Mouse (Mus musculus) heart, embryonic 11.5 days (tissue): ENCODE results near the gene Gm20388. TPM values are rescaled to one million over a fixed set of nuclear protein-coding genes. Genes with fewer than 3 reads are reported as not detected.

Experiments used
- ATAC-seq: fragments of 200-750 bp; cut with Nextera tagmentation; replicated peaks from 2 replicates; pipeline ENCODE4 v1.8.0; 2017; ENCODE audit warnings: moderate library complexity; ENCODE audit not compliant: insufficient number of reproducible peaks, low FRiP score, low TSS enrichment
- H3K27ac ChIP-seq: fragments of 300-500 bp; sonication (generic); 2 replicates; pipeline ENCODE4 v1.5.1; 2014; ENCODE audit warnings: mild to moderate bottlenecking, low read depth, low read length
- H3K27me3 ChIP-seq: fragments of 300-500 bp; sonication (generic); 2 replicates; pipeline ENCODE4 v1.6.1; 2014; ENCODE audit warnings: mild to moderate bottlenecking, low read length, mixed read lengths; ENCODE audit not compliant: control insufficient read depth, insufficient read depth
- H3K36me3 ChIP-seq: fragments of 300-500 bp; sonication (generic); 2 replicates; pipeline ENCODE4 v1.6.1; 2014; ENCODE audit warnings: mild to moderate bottlenecking, low read length, moderate library complexity, mixed read lengths; ENCODE audit not compliant: control insufficient read depth, insufficient read depth
- H3K4me1 ChIP-seq: fragments of 300-500 bp; sonication (generic); 2 replicates; pipeline ENCODE4 v1.6.1; 2014; ENCODE audit warnings: low read length; ENCODE audit not compliant: control insufficient read depth, insufficient read depth
- H3K4me2 ChIP-seq: fragments of 300-500 bp; sonication (generic); 2 replicates; pipeline ENCODE4 v1.6.1; 2014; ENCODE audit warnings: mild to moderate bottlenecking, moderate library complexity
- H3K4me3 ChIP-seq: fragments of 300-500 bp; sonication (generic); 2 replicates; pipeline ENCODE4 v1.5.1; 2014; ENCODE audit warnings: low read depth, low read length
- H3K9ac ChIP-seq: fragments of 300-500 bp; sonication (generic); 2 replicates; pipeline ENCODE4 v1.6.1; 2014; ENCODE audit warnings: mild to moderate bottlenecking, low read depth, low read length, moderate library complexity
- H3K9me3 ChIP-seq: fragments of 300-500 bp; sonication (generic); replicated peaks from 2 replicates; pipeline ENCODE4 v1.6.1; 2016; ENCODE audit warnings: low read length; ENCODE audit not compliant: control insufficient read depth
- WGBS: fragments of 180-500 bp; shearing (Covaris S2); extraction: QIAGEN DNeasy Blood & Tissue Kit; methylation state at CpG from one replicate; pipeline ENCODE4 v1.1.7; 2014; ENCODE audit not compliant: insufficient replicate concordance; 5-methylcytosine and 5-hydroxymethylcytosine counted together
- polyA plus RNA-seq: library from polyadenylated mRNA; unstranded; fragments of >200 nt; fragmentation: Nextera tagmentation; extraction: Ambion mirVana; gene quantifications from 2 replicates; pipeline ENCODE4 v1.2.1, GENCODE M21; 2014

Gm20388 gene
- polyA plus RNA-seq, 1 experiment from 2014 or later, result 6.4 TPM

DNA sequence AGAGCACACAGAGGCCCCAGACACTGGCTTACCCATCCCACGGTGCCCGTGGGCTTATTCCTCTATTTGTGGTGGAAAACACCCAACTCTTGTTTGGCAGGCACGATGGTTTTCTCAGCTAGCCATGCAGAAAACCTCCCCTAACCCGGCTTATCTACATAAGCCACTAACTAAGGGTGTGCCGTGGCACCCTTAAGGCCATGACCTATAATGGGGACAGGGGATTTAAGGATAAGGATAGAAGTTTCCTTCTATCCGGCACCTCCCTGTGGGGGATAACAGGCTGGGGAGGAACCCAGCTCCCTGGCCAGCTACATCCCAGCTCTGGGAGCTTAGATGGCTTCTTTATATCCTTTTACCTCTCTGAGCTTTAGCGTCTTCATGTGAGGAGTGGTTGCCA, 109.7 kb downstream of the Gm20388 start:
- no peak for ATAC-seq
- H3K9ac ChIP-seq, result no peak overlapping the region
- H3K27ac ChIP-seq, result no peak overlapping the region
- no peaks in the 10 kb centered on the region; the same call in 1 of the 2 replicates for H3K27me3 ChIP-seq
- no peak overlapping the region for H3K4me2 ChIP-seq
- H3K9me3 ChIP-seq, result no peaks in the 10 kb centered on the region
- H3K4me3 ChIP-seq, result no peak overlapping the region
- H3K4me1 ChIP-seq, result no peaks in the 10 kb centered on the region
- WGBS, result 57% methylated on average over 7 of the region's 7 CpGs
- no peaks in the 10 kb centered on the region for H3K36me3 ChIP-seq

DNA sequence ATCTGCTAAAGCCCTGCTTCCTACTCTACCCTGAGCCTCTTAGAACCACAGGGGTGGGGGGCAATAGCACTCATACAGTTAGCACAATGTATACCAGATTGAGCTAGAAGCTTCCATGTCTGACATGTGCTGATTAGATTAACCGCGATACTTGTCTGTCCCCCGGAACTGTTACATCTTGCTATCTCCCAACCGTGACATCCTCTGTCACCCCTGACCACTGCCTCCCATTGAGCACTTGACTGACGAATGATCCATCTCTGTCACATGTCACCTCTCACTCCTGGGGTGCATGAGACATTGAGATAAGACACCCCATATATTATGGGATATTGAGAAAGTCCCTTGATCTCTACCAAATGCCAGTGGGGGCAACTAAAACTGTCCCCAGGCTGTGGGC, 115.6 kb downstream of the Gm20388 start:
- Histone ChIP-seq H3K27me3 (no peaks in the 10 kb centered on the region; the same call in 1 of the 2 replicates), H3K27ac (no peak overlapping the region), H3K36me3 (no peaks in the 10 kb centered on the region), H3K4me1 (peaks cover 7% of the 10 kb centered on the region; the same call in 1 of the 2 replicates), H3K9ac (no peak overlapping the region), H3K4me2 (no peak overlapping the region), H3K4me3 (no peak overlapping the region), H3K9me3 (no peaks in the 10 kb centered on the region)
- no peak for ATAC-seq
- 41% methylated on average over 5 of the region's 5 CpGs for WGBS

DNA sequence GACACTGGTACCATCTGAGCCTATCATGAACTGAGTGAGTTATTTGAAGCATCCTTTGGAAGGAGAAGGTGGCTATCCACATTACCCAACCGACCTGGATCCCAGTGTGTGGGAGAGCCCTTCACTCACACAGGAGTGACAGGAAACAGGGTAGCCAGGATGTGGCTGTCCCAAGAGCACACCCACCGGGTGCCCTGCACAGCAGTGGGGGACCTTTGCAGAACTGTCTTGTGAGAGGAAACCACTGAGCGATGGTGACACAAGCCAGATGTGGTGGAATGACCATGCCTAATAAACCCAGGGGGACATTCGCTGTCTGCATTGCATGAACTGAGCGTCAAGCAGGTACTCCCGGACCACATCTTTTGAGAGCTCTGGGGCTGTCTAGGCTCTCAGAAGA, 116.3 kb downstream of the Gm20388 start:
- H3K27me3 ChIP-seq, result no peaks in the 10 kb centered on the region; the same call in 1 of the 2 replicates
- H3K4me3 ChIP-seq, result no peak overlapping the region
- no peak overlapping the region for H3K27ac ChIP-seq
- no peaks in the 10 kb centered on the region for H3K36me3 ChIP-seq
- no peak overlapping the region for H3K4me2 ChIP-seq
- ATAC-seq, result no peak
- WGBS, result 65% methylated on average over 6 of the region's 6 CpGs
- no peak overlapping the region for H3K9ac ChIP-seq
- peaks cover 7% of the 10 kb centered on the region; the same call in 1 of the 2 replicates for H3K4me1 ChIP-seq
- H3K9me3 ChIP-seq, result no peaks in the 10 kb centered on the region

DNA sequence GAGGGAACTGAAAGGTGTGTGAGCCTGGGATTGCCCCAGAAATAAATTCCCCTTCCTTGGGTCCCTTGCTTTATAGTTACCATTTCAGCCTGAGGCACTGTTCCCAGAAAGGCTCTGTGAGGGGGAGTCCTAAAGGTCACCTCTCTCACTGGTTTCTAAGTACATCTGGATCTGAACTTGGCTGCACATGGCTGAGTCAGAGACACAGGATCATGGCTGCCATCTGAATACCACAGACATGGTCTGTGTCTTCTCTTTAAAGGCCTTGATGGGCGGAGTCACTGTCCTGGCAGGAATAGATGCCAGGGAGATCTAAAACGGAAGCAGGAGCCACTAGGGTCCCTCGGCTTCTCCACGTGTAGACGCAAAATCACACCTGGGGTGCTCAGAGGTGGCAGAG, 119.8 kb downstream of the Gm20388 start:
- no peak overlapping the region for H3K27ac ChIP-seq
- no peaks in the 10 kb centered on the region for H3K27me3 ChIP-seq
- no peak for ATAC-seq
- no peaks in the 10 kb centered on the region for H3K9me3 ChIP-seq
- no peak overlapping the region for H3K9ac ChIP-seq
- no peaks in the 10 kb centered on the region for H3K36me3 ChIP-seq
- H3K4me3 ChIP-seq, result no peak overlapping the region
- WGBS, result 64% methylated on average over 5 of the region's 5 CpGs
- peaks cover 7% of the 10 kb centered on the region; the same call in 1 of the 2 replicates for H3K4me1 ChIP-seq
- H3K4me2 ChIP-seq, result no peak overlapping the region

DNA sequence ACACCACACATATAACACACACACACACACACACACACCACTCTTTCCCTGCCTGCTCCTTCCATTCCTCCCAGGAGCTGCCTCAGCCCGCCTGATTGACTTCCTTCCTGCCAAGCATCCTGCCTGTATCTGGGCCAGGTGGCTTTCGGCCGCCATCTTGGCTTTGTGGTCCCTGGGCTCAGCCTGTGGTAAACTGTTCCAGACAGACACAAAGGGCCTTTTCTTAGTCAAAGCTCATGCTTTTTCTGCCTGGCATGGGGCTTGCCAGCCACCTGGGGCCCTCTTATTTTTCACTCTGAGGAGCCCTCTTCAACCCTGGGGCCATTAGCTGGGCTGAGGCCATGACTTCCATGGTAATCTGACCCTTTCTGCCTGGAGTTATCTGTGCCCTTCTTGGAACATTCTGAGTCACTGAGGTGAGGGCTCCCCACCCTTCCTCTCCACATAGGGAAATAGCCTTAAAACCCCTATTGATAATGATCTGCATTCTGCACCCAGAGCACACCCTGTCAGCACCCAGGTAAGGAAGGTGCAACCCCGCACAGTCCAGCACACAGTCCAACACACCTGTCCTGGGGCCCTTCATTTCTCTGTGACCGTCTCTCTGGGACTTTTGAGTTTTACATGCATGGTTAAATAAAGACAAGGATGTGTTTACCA, 122.0 kb downstream of the Gm20388 start:
- Histone ChIP-seq H3K27ac (no peak overlapping the region), H3K9ac (no peak overlapping the region), H3K4me1 (peaks cover 18% of the 10 kb centered on the region), H3K4me2 (no peak overlapping the region), H3K36me3 (no peaks in the 10 kb centered on the region), H3K4me3 (no peak overlapping the region), H3K27me3 (no peaks in the 10 kb centered on the region), H3K9me3 (no peaks in the 10 kb centered on the region)
- 90% methylated on average over 5 of the region's 5 CpGs for WGBS
- ATAC-seq, result no peak

DNA sequence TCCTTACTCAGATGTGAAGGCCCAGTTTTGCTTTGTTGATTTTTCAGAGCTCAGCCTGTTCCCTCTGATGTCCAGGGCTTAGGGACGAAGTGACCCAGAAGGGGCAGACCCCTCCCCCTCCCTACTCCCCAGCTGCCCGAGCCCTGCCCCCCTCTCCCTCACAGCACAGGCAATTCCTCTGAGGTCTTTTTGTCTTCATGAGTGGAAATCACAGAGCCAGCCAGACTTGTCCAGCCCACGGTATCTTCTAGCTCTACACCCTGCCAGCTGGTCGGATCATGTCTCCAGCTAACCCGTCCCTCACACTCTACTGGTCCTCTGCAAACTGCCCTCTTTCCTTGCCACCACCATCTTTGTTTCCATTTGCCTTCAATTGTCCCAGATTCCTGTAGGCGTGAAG, 123.8 kb downstream of the Gm20388 start:
- 48% methylated on average over 6 of the region's 6 CpGs for WGBS
- peaks cover 24% of the 10 kb centered on the region for H3K4me1 ChIP-seq

DNA sequence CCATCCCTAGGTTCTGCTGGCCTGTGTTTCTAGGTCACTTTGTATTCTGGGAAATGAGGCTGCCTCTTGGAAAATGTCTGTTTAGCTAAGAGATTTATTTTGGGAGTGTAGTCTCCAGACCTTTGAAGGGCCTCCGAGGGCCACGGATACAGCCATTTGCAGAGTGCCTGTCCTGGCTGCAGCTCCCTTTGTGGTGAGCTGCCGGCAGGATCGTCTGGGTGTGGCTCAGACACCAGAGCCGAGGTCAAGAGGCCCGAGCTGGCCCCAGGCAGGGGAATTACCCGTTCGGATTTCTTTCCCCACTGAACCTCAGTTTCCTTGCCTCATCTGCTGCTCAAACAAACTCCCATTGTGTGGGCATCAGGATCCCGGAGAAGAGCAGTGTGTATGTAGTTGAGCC, 125.5 kb downstream of the Gm20388 start:
- Histone ChIP-seq H3K27me3 (peaks cover 8% of the 10 kb centered on the region; the same call in 1 of the 2 replicates), H3K27ac (0 out of 2 replicates have a peak overlapping the region, but pooled peaks have one; percentile 22), H3K4me2 (no peak overlapping the region), H3K4me3 (no peak overlapping the region), H3K36me3 (no peaks in the 10 kb centered on the region), H3K9me3 (no peaks in the 10 kb centered on the region), H3K9ac (0 out of 2 replicates have a peak overlapping the region, but pooled peaks have one; percentile 28), H3K4me1 (peaks cover 39% of the 10 kb centered on the region)
- ATAC-seq, result no peak
- WGBS, result 17% methylated on average over 9 of the region's 9 CpGs

More for the DNA sequence above, 123.8 kb downstream of the Gm20388 start:
- no peak overlapping the region for H3K4me3 ChIP-seq
- H3K27ac ChIP-seq, result no peak overlapping the region
- no peak for ATAC-seq
- H3K9ac ChIP-seq, result no peak overlapping the region
- H3K4me2 ChIP-seq, result no peak overlapping the region
- peaks cover 8% of the 10 kb centered on the region; the same call in 1 of the 2 replicates for H3K27me3 ChIP-seq
- H3K36me3 ChIP-seq, result no peaks in the 10 kb centered on the region
- H3K9me3 ChIP-seq, result no peaks in the 10 kb centered on the region

DNA sequence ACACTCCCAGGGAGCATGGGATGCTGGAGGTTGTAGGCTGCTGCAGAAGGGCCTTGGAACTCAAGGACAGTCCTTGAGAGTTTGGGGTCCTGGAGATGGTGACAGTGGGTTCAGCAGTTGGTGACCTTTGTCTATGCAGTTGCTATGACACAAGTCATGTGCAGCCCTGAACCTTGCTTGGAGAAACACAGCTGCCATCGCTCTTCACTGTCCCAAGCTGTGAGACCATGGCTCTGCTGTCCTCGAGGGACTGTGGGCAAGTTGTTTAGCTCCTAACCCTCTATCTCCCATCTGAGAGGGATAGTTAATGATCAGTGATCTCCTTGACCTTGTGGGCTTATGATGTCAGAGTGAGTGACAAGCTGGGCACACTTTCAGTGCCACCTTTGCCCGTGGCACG, 125.9 kb downstream of the Gm20388 start:
- Histone ChIP-seq H3K4me1 (peaks cover 44% of the 10 kb centered on the region), H3K4me2 (no peak overlapping the region), H3K9ac (no peak overlapping the region), H3K4me3 (no peak overlapping the region), H3K9me3 (no peaks in the 10 kb centered on the region), H3K27me3 (peaks cover 8% of the 10 kb centered on the region; the same call in 1 of the 2 replicates), H3K27ac (peak overlapping the region; percentile 22; the same call in 1 of the 2 replicates), H3K36me3 (no peaks in the 10 kb centered on the region)
- ATAC-seq, result no peak
- 77% methylated on average over 4 of the region's 4 CpGs for WGBS

DNA sequence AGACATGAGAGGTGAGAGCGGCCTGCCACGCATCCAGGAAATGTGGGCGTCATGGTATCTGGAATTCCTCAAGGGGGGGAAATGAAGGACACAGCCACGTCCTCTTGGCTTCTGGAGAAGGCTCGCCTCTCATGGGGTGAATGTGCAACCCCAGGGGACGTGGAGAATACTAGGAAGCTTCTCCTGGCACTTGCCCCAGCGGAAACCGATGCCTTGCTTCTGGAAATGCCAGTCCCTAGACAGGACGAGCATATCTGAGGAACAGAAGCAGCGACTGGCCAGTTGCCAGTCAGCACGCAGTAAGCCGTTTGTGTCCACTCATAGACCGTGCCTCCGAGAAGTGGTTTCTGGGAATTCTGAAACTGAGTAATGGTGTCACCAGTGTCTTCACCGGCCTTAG, 126.6 kb downstream of the Gm20388 start:
- Histone ChIP-seq H3K4me1 (peaks cover 45% of the 10 kb centered on the region), H3K9ac (no peak overlapping the region), H3K4me3 (no peak overlapping the region), H3K9me3 (no peaks in the 10 kb centered on the region), H3K4me2 (no peak overlapping the region), H3K27ac (no peak overlapping the region), H3K27me3 (peaks cover 8% of the 10 kb centered on the region; the same call in 1 of the 2 replicates), H3K36me3 (no peaks in the 10 kb centered on the region)
- ATAC-seq, result no peak
- 51% methylated on average over 15 of the region's 15 CpGs for WGBS
